Mouse (Mus musculus): ENCODE data around the gene Naa16. TPM values are rescaled to one million over a fixed set of nuclear protein-coding genes. Genes with fewer than 3 reads are reported as not detected.
"Not testable (repeated sequence)": the region's sequence is repeated elsewhere in the genome, so short reads cannot be mapped to it uniquely, and the experiment has no call there.

Naa16 gene
- polyA plus RNA-seq (2012; rRNA removed) = 1.7 and 2.5 TPM in 2 replicates

DNA sequence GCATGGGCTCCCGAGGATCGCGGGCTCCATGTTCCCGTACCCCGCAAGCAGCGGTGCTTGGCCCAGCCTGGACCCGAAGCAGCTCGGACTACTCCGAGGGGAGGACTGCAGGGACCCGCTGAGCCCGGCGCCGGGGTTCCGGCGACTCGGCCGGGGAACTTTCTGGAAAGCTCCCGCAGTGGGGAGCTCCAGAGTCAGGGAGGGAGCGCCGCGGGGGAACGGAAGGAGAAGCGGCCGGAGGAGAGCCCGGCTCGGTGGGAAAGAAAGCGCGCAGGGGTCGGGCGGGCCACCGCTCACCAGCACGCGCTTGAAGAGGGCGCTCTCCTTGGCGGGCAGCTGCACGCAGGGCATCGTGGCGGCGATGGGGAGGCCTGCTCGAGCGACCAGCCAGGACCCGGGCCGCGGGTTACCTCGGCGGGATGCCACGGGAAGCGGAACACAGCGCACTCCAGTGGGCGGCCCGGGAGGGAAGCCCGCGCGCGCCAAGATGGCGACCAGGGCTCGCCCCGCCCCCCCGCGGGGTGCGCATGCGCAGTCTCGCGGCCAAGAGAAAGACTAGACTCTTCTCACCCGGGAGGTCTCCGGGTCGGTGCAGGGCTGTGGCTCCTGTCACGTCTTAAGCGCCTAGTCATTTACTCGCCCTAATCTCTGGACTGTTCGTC, at the start of gene Naa16:
TSS of gene Naa16 (minus strand) at position 514 of the 662 bp plus-strand sequence.
- under 1% methylated on average over 71 of the region's 71 CpGs for WGBS
- peak; percentile 57 for DNase-seq (ENCODE audit: low read depth, low spot score)

DNA sequence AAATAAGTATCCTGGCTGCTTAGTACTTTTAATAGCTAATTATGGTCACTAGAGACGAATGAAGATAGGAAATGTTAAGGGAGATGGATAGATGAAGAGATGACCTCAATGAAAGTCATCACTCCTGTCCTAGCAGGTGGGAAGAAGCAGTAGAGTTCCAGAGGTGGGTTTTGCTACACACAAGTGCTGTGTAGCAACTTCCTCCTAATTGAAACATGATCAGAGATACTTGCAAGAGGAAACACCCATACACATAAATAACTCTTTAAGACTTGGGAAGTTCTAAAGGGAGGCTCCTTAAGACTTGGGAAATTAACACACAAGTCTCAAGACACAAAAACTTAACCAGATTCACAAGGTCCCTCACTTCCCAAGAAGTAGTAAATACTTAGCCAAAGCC, 43.5 kb upstream of the Naa16 start:
- no peak for DNase-seq (ENCODE audit: low read depth, low spot score)
- 85% methylated on average over 1 of the region's 1 CpGs for WGBS

DNA sequence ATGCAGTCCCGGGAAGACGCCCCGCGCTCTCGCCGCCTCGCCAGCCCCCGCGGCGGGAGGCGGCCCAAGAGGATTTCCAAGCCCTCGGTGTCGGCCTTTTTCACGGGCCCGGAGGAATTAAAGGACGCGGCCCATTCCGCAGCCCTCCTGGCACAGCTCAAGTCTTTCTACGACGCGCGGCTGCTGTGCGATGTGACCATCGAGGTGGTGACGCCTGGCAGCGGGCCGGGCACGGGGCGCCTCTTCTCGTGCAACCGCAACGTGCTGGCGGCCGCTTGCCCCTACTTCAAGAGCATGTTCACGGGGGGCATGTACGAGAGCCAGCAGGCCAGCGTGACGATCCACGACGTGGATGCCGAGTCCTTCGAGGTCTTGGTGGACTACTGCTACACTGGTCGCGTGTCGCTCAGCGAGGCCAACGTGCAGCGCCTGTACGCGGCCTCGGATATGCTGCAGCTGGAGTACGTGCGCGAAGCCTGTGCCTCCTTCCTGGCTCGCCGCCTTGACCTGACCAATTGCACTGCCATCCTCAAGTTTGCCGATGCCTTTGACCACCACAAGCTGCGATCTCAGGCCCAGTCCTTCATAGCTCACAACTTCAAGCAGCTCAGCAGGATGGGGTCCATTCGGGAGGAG, 36.3 kb upstream of the Naa16 start:
- DNase-seq (ENCODE audit: low read depth, low spot score) = not testable (repeated sequence)
- 67% methylated on average over 13 of the region's 59 CpGs for WGBS

DNA sequence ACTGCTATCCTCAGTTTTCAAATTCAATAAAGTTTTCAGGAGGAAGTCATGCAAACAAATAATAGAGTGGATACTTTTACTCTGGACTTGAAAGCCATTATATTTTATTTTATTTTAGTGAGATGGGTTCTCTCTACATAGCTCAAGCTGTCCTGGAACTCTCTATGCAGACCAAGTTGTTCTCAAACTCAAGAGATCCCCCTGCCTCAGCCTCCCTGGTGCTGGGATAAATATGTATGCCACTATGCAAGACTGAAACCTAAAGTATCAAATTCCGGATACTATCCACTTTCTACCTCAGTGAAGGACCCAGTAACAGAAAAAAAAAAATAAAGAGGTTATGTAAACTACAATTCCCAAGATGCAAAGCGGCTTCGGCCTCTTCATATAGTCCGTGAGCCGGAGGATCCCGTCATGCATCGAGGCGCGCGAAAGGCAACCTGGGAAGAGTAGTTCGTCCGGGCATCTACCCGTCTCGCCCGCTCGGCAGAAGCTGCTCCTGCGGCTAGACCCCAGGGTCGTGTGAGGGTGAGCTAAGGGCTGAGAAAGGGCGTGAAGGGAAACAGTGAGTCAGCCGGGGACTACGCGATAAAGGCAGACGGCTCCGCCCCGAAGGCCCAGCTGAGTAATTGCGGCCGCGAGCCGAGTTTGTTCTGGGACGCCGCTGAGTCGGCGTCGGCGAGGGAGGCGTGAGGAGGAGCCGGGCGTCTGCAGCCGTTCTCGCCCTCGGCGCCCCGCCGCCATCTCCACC, 35.6 kb upstream of the Naa16 start, which contains the start of gene Kbtbd7:
TSS of gene Kbtbd7 (plus strand) at position 533 of the 751 bp plus-strand sequence.
- WGBS = under 1% methylated on average over 44 of the region's 44 CpGs
- peak; percentile 89 for DNase-seq (ENCODE audit: low read depth, low spot score)

DNA sequence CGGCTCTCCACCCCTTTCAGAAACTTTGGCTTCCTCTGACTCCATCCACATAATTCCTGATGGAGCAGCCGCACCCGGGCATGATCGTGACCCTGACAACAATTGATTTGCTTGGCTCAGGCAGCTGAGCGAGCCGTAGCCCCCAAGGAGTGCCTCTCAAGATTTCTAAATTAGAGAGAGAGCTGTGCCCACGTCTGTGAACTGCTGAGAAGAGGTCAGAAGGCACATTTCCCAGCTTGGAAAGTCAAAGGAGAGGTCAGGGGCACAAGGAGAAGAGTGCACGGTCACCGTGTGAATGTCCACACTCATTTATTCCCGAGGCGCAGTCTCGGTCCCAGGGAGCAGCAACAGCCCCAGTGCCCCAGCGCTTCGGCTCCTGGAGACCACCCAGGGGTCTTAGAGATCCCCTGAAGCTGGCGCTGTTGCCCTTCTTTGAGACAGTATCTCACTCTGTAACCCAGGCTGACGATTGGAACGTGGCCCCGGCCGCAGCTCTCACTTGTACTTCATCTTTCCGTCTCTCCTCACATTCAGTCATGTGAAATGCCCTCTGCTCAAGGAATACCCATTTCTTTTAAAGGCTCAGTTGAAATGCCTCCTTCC, 29.6 kb upstream of the Naa16 start:
- 81% methylated on average over 20 of the region's 20 CpGs for WGBS
- DNase-seq (ENCODE audit: low read depth, low spot score) = no peak

DNA sequence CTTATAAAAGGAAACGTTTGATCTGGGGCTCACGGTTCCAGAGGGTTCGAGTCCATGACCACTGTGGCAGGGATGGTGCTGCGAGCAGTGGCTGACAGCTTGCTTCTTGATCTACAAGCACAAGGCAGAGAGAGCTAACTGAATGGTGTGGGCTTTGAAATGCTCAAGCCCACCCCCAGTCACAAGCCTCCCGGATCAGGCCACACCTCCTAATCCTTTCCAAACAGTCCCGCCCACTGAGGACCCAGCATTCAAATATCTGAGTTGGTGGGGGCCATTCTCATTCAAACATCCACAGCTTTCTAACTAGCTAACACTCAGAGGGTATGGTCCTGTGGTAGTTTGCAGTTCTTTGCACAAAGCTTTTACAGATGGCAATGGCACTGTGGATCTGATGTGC, 22.5 kb upstream of the Naa16 start:
- 95% methylated on average over 6 of the region's 6 CpGs for WGBS
- DNase-seq (ENCODE audit: low read depth, low spot score) = no peak

DNA sequence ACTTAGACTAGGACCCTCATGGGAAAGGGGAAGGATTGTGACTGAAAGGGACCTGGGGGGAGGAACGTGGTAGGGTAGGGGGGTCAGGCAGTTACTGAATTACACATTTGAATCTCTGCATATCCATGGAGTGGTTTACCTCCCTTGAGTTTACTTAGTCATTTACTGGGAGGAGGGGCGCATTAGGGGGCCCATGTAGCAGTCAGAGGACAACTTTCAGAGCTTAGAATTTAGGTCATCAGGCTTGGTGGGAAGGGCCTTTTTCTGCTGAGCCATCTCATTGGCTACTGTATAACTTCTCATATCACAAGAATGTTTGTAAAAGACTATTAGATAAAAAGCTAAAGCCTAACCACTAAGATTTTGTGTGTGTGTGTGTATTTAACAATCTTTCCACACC, 20.1 kb upstream of the Naa16 start:
- no peak for DNase-seq (ENCODE audit: low read depth, low spot score)
- WGBS = 76% methylated on average over 2 of the region's 2 CpGs

DNA sequence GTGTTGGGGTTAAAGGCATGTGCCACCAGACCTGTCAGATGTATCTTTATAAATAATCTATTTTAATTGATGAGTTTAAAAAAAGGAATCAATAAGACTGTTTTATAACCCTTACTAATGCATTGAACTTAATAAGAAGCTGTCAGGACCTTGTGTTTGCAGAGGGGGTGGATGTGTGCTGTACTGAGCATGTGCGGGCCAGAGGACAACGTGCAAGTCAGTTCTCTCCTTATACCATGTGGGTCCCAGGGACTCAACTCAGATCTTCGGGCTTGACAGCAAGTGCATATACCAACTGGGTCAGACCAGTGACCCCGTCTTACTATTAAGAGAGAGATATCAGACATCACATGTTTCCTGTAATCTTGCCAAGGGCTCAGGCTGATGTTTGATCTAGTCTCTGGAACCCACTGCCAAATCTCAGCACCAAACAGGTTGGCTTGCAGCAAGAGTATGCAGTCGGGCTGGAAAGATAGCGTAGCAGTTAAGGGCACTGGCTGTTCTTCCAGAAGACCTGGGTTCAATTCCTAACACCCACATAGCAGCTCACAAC, 18.8 kb upstream of the Naa16 start:
- no peak for DNase-seq (ENCODE audit: low read depth, low spot score)
- WGBS = 87% methylated on average over 6 of the region's 6 CpGs

DNA sequence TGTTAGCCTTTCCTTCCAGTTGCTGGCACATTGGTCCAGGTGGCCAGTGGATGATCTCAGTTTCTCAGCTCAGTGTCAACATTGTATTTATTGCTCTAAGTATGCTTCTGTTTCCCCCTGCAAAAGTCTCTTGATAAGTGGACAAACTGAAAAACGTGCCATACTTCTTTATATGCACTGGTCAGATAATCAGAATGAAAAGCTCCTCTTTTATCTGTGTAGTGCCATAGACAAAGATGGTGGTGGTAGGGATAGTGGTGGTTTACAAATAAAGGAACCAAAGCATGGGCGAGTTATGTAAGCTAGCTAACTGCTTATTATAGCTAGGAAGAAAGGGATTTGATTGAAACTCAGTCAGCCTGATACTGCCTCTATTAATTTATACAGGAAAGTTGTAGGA, 17.1 kb upstream of the Naa16 start:
- DNase-seq (ENCODE audit: low read depth, low spot score) = no peak
- WGBS = 71% methylated on average over 2 of the region's 2 CpGs

DNA sequence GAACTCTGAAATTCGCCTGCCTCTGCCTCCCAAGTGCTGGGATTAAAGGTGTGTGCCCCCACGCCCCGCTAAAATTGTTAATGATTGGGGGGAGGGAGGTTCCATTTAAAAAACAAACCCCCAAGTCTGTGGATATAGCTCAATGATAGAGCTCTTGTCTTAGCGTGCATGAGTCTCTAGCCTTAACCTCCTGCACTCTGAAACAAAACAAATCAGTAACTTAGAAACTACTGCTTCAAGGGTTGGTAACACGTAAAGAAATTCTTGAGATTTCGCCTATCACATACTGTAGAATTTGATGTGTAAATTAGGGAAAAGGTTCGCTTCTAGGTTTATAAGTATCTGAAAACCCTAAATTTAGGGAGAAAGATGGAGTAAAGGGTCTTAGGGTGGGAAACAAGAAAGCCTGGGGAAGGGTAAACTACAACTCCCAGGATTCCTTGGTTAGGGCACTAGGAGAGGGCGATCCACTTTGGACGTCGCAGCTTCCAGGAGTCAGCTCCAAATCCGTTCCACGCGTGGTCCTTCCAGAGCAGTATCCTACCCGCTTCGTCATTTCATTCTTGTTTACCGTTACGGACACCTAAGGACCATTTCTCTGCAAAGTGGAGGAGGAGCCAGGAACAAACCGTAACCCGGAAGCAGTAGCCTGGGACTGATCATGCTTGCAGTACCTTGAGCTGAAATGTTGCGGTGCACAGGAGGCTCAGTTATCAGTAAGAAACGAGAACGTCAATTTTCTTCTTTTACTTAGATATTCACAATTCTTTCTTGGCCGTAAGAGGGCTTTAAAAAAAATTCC, 6.9 kb upstream of the Naa16 start, which contains the start of gene Mtrf1:
TSS of gene Mtrf1 (plus strand) at position 452 of the 802 bp plus-strand sequence.
- peak; percentile 47 for DNase-seq (ENCODE audit: low read depth, low spot score)
- WGBS = 18% methylated on average over 23 of the region's 23 CpGs

DNA sequence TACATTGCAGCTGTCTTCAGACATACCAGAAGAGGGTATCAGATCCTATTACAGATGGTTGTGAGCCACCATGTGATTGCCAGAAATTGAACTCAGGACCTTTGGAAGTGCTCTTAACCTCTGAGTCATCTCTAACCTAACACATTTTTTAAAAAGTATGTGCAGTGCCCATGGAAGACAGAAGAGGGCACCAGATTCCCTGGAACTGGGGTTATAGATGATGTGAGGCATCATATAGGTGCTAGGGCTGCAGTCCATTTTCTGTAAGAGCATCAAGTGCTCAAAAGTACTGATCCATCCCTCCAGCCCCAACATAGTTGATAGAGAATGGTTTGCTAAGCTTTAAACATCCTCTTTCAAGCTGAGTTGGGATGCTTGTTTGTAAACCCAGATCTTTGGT, 4.0 kb upstream of the Naa16 start:
- peak; percentile 38 for DNase-seq (ENCODE audit: low read depth, low spot score)

DNA sequence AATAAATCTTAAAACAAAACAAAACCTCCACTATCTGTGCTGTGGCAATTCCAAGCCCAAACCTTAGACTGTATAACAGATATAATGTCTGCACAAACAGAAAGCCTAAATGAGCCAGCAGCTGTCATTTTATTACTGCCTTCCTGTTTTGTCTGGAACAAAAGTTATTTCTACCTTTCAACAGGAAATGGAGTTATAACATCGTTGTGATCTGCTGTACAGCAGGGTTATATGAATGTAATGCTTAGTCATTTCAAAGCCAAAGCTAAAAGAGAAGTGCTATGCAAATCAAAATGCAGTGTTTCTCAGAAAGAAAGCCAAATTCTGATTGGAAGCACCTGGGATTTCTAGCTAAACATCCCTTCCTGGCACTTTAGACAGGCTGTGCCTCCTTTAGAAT, 2.7 kb upstream of the Naa16 start:
- WGBS = 0% methylated on average over 1 of the region's 1 CpGs

DNA sequence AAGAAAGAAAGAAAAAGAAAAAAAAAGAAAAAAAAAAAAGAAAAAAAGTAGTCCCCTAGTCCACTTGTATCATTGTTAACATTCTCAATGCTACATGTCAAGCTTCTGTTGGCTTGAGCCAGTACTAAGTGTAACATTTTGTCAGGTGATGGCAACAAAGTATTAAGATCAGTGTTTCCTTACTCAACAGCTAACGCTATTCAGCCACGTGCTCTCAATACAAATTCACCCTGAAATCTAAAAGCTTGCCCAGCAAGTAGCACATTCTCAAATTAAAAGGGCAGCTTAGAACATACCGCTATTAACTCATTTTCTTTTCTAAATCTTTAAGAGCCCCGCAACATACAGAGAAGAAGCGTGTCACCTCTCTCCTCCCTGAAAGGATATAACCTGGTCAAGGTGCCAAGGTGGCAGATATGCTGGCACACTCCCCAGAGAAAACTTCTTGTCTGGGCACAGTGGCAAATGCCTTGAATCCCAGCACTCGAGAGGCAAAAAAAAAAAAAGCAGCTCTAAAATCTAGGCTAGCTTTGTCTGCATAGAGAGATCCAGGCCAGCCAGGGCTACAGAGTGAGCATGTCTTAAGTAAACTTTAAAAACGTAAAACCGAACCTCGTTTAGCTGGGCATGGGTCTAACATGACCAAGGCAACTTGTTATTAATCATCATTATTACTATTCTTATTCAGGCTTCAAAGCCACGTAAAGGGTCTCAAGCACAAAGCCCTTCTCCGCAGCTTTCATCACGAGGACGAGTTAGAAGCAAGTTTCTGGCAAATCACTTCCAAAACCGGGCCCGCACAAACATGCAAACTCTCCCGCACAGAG, 927 bp downstream of the Naa16 start:
- under 1% methylated on average over 16 of the region's 16 CpGs for WGBS
- no peak for DNase-seq (ENCODE audit: low read depth, low spot score)

More for the DNA sequence above, 2.7 kb upstream of the Naa16 start:
- no peak for DNase-seq (ENCODE audit: low read depth, low spot score)

DNA sequence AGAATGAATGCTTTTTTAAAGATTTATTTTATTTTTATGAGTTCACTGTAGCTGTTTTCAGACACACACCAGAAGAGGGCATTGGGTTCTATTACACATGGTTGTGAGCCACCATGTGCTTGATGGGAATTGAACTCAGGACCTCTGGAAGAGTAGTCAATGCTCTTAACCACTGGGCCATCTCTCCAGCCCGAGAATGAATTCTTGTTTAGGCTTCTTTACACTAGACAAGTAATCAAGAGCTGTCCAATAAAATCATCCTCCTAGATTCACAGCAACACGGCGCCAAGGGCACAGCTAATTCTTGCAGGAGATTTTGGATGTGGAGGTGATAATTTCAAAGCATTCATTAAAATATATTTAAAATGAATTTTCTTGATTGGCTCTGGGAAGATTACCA, 2.3 kb downstream of the Naa16 start:
- DNase-seq (ENCODE audit: low read depth, low spot score) = no peak
- 80% methylated on average over 3 of the region's 3 CpGs for WGBS

DNA sequence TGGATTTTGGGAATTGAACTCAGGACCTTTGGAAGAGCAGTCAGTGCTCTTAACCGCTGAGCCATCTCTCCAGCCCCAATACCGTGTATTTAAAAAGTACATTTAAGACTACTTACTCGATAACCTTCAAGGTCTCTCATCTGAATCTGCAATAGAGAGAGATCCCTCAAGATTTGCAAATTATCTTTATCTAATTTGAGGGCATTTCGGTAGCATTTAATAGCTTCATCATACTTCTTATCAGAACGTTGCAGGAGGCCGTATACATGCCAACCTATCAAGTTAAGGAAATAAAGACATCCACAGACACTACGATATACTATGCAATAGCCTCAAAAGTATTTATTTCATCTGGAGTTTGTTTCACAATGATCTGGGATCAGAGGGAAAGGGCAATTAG, 7.5 kb downstream of the Naa16 start:
- WGBS = 91% methylated on average over 7 of the region's 7 CpGs
- no peak for DNase-seq (ENCODE audit: low read depth, low spot score)

DNA sequence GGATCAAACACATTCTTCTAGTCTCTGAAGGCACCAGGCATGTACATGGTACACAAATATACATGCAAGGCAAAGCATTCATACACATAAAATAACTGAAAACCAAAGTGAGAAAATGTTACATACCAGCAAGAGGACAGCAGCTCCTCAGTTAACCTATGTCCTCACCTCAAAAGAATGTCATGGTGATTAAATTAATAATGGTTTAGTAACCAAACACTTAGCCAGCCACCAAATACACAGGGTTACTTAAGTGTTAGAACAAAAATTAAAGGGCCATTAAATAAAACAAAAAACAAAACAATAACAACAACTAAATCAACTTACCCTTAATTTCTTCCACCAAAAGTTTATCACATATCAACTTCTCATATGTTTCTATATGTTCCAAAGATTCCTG, 13.5 kb downstream of the Naa16 start:
- DNase-seq (ENCODE audit: low read depth, low spot score) = no peak

DNA sequence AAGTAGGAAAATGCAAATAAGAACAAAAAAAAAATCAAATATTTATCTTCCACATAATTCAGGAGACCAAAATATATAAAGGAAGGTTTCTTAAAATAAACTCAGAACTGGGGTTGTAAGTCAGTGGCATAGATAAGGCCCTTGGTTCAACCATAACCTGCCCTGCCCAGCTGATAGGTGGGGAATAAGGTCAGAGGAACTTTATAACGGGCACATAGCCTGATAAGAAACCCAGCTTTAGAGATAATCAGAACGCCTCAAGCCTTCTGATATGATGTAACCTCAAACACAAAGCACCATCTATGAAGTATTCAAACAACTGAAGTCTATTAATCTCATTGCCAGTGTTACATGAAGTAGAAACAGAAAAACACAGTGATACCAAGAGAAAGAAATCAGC, 32.5 kb downstream of the Naa16 start:
- no peak for DNase-seq (ENCODE audit: low read depth, low spot score)
- WGBS = 42% methylated on average over 2 of the region's 2 CpGs

DNA sequence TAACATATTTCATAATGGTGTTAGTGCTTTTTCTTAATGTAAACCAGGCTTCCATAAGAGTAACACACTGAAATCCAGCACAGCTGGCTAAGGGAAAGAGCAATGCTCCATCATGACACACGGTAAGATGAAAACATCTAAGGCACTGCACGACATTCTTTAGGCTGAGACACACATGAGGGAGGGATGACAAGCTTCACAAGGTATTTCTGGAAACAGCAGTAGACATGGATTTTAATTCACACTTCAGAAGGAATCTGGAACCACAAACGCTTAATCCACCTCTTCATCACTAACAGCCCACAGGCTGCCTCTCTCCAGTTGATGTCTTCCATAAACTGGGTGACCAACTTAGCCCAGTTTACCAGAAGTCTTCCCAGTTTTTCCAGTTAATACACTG, 44.2 kb downstream of the Naa16 start:
- DNase-seq (ENCODE audit: low read depth, low spot score) = no peak
- 75% methylated on average over 3 of the region's 3 CpGs for WGBS

Data from large intestine, adult 2 months (tissue).